Mouse (Mus musculus): Measurements from ENCODE around the gene BC005537.

DNA sequence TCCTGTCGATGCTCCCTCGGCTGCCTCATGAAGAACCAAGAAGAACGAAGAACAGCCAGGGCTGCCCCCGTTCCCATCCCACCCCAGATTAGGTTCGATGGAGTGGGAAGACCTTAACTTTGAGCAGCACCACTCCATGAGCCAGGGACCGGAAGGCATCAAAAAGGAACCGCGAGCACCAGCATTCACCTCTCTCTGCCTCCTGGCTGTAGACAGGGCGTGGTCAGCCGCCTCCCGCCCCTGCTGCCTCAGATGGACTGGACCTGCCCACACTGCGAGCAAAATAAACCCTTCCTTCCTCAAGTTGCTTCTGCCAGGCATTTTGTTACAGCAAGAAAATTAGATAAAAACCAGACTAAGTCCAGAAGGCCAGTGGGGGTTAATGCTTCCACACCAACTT, 59.6 kb downstream of the BC005537 start:
- TF ChIP-seq POLR2A (IDR thresholded peaks at IDR 0.05; ENCODE audit: borderline replicate concordance, extremely low read depth, insufficient read depth, insufficient read length, poor library complexity, severe bottlenecking) (no peak), CTCF (IDR thresholded peaks at IDR 0.05; ENCODE audit: borderline replicate concordance, extremely low read depth, insufficient read depth, insufficient read length) (no peak)

All from brain, embryonic 14.5 days (tissue).